Mouse (Mus musculus): Measurements from ENCODE around the gene Inpp4b.

DNA sequence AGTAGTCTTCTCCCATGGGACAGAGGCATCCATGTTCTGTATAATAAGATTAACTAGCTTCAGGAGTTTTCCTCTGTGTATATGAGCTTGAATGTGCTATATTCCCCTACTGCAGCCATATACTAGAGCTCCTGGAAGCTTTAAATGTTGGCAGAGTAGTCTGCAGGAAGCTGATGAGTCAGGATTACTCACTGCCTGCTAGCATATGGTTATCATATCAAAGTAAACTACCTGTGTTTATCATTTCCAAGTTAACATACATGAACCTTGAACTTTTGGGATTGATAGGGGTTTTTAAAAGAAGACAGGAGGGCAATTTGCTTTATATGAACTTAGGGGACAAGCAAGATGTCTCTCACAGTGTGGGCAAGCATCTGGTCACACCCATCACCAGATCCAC, 498.2 kb downstream of the Inpp4b start:
- TF ChIP-seq CTCF (IDR thresholded peaks at IDR 0.05; ENCODE audit: extremely low read depth, insufficient read length, insufficient replicate concordance, low read depth, low read length) (no peak), POLR2A (IDR thresholded peaks at IDR 0.05; ENCODE audit: low read depth, low read length) (no peak)

All from small intestine, adult 2 months (tissue).